Mouse (Mus musculus): Measurements from ENCODE around the gene Twist2. TPM values are rescaled to one million over a fixed set of nuclear protein-coding genes. Genes with fewer than 3 reads are reported as not detected.
A peak's percentile ranks its signal among the peaks of the same experiment; 100 is the strongest.

Twist2 gene
- total and polyA plus RNA-seq, 2 experiments from 2014 or later, result 1.7 to 8.5 TPM

- H3K9me3 ChIP-seq (replicated peaks; ENCODE audit: control insufficient read depth, low read length), result no peaks in the 10 kb centered on the region
- no peak overlapping the region for H3K9ac ChIP-seq (replicated peaks; ENCODE audit: low read depth, low read length)
- peaks cover 68% of the 10 kb centered on the region for H3K27me3 ChIP-seq (ENCODE audit: control insufficient read depth, insufficient read depth, low read length)
- H3K27ac ChIP-seq (ENCODE audit: low read depth), result no peak overlapping the region
- H3K4me1 ChIP-seq (ENCODE audit: control insufficient read depth, insufficient read depth), result no peaks in the 10 kb centered on the region
- 2% methylated on average over 41 of the region's 45 CpGs for WGBS
- H3K36me3 ChIP-seq (replicated peaks; ENCODE audit: control insufficient read depth, insufficient read depth, low read length), result no peaks in the 10 kb centered on the region
- H3K4me3 ChIP-seq (ENCODE audit: low read depth, low read length), result peak overlapping the region; percentile 41
- H3K4me2 ChIP-seq (ENCODE audit: low read depth, low read length), result peak overlapping the region; percentile 61
- no peak for TF ChIP-seq EP300 (IDR thresholded peaks at IDR 0.05; ENCODE audit: low read depth)
- no peak for TF ChIP-seq CTCF (IDR thresholded peaks at IDR 0.05; ENCODE audit: low read depth)
- DNase-seq (ENCODE audit: low spot score) (no peak), ATAC-seq (ENCODE audit: insufficient read depth, low read depth) (no peak)
Measured at GRCm38 (mm10) chr1:91801844-91802366, 644 bp downstream of the Twist2 start.

GRCm38 (mm10) chr1:91802406-91803121 lies 1.3 kb downstream of the Twist2 start:
- Histone ChIP-seq H3K4me3 (ENCODE audit: low read depth, low read length) (peak overlapping the region; percentile 41), H3K36me3 (replicated peaks; ENCODE audit: control insufficient read depth, insufficient read depth, low read length) (no peaks in the 10 kb centered on the region), H3K27ac (ENCODE audit: low read depth) (no peak overlapping the region), H3K4me1 (ENCODE audit: control insufficient read depth, insufficient read depth) (no peaks in the 10 kb centered on the region), H3K9me3 (replicated peaks; ENCODE audit: control insufficient read depth, low read length) (no peaks in the 10 kb centered on the region), H3K27me3 (ENCODE audit: control insufficient read depth, insufficient read depth, low read length) (peaks cover 75% of the 10 kb centered on the region), H3K4me2 (ENCODE audit: low read depth, low read length) (peak overlapping the region; percentile 61), H3K9ac (replicated peaks; ENCODE audit: low read depth, low read length) (no peak overlapping the region)
- DNase-seq (ENCODE audit: low spot score), result no peak
- 13% methylated on average over 30 of the region's 30 CpGs for WGBS
- TF ChIP-seq CTCF (IDR thresholded peaks at IDR 0.05; ENCODE audit: low read depth), result no peak
- no peak for TF ChIP-seq EP300 (IDR thresholded peaks at IDR 0.05; ENCODE audit: low read depth)
- no peak for ATAC-seq (ENCODE audit: insufficient read depth, low read depth)

GRCm38 (mm10) chr1:91803416-91803815 lies 2.2 kb downstream of the Twist2 start:
- WGBS, result 73% methylated on average over 6 of the region's 6 CpGs
- no peak for TF ChIP-seq CTCF (IDR thresholded peaks at IDR 0.05; ENCODE audit: low read depth)
- TF ChIP-seq EP300 (IDR thresholded peaks at IDR 0.05; ENCODE audit: low read depth), result no peak
- no peak overlapping the region for H3K9ac ChIP-seq (replicated peaks; ENCODE audit: low read depth, low read length)
- no peaks in the 10 kb centered on the region for H3K9me3 ChIP-seq (replicated peaks; ENCODE audit: control insufficient read depth, low read length)
- no peaks in the 10 kb centered on the region for H3K4me1 ChIP-seq (ENCODE audit: control insufficient read depth, insufficient read depth)
- no peak overlapping the region for H3K4me2 ChIP-seq (ENCODE audit: low read depth, low read length)
- no peak overlapping the region for H3K4me3 ChIP-seq (ENCODE audit: low read depth, low read length)
- H3K27me3 ChIP-seq (ENCODE audit: control insufficient read depth, insufficient read depth, low read length), result peaks cover 76% of the 10 kb centered on the region
- H3K36me3 ChIP-seq (replicated peaks; ENCODE audit: control insufficient read depth, insufficient read depth, low read length), result no peaks in the 10 kb centered on the region
- DNase-seq (ENCODE audit: low spot score) (no peak), ATAC-seq (ENCODE audit: insufficient read depth, low read depth) (no peak)
- no peak overlapping the region for H3K27ac ChIP-seq (ENCODE audit: low read depth)

- no peaks in the 10 kb centered on the region for H3K9me3 ChIP-seq (replicated peaks; ENCODE audit: control insufficient read depth, low read length)
- no peak overlapping the region for H3K9ac ChIP-seq (replicated peaks; ENCODE audit: low read depth, low read length)
- H3K36me3 ChIP-seq (replicated peaks; ENCODE audit: control insufficient read depth, insufficient read depth, low read length), result no peaks in the 10 kb centered on the region
- H3K4me2 ChIP-seq (ENCODE audit: low read depth, low read length), result no peak overlapping the region
- TF ChIP-seq CTCF (IDR thresholded peaks at IDR 0.05; ENCODE audit: low read depth) (no peak), EP300 (IDR thresholded peaks at IDR 0.05; ENCODE audit: low read depth) (no peak)
- 67% methylated on average over 3 of the region's 3 CpGs for WGBS
- no peaks in the 10 kb centered on the region for H3K4me1 ChIP-seq (ENCODE audit: control insufficient read depth, insufficient read depth)
- ATAC-seq (ENCODE audit: insufficient read depth, low read depth) (no peak), DNase-seq (ENCODE audit: low spot score) (no peak)
- no peak overlapping the region for H3K4me3 ChIP-seq (ENCODE audit: low read depth, low read length)
- no peak overlapping the region for H3K27ac ChIP-seq (ENCODE audit: low read depth)
- no peaks in the 10 kb centered on the region for H3K27me3 ChIP-seq (ENCODE audit: control insufficient read depth, insufficient read depth, low read length)
Measured at GRCm38 (mm10) chr1:91816067-91816466, 14.8 kb downstream of the Twist2 start.

GRCm38 (mm10) chr1:91816571-91816970 lies 15.3 kb downstream of the Twist2 start:
- Histone ChIP-seq H3K9me3 (replicated peaks; ENCODE audit: control insufficient read depth, low read length) (no peaks in the 10 kb centered on the region), H3K9ac (replicated peaks; ENCODE audit: low read depth, low read length) (no peak overlapping the region), H3K4me2 (ENCODE audit: low read depth, low read length) (no peak overlapping the region), H3K36me3 (replicated peaks; ENCODE audit: control insufficient read depth, insufficient read depth, low read length) (no peaks in the 10 kb centered on the region), H3K27ac (ENCODE audit: low read depth) (no peak overlapping the region), H3K4me1 (ENCODE audit: control insufficient read depth, insufficient read depth) (no peaks in the 10 kb centered on the region), H3K27me3 (ENCODE audit: control insufficient read depth, insufficient read depth, low read length) (no peaks in the 10 kb centered on the region), H3K4me3 (ENCODE audit: low read depth, low read length) (no peak overlapping the region)
- ATAC-seq (ENCODE audit: insufficient read depth, low read depth), result no peak
- no peak for DNase-seq (ENCODE audit: low spot score)
- TF ChIP-seq CTCF (IDR thresholded peaks at IDR 0.05; ENCODE audit: low read depth), result no peak
- TF ChIP-seq EP300 (IDR thresholded peaks at IDR 0.05; ENCODE audit: low read depth), result no peak
- WGBS, result 31% methylated on average over 6 of the region's 6 CpGs
